Mouse (Mus musculus): Measurements from ENCODE around the gene Rpl27. TPM values are rescaled to one million over a fixed set of nuclear protein-coding genes. Genes with fewer than 3 reads are reported as not detected.

The Rpl27 gene
- total and polyA plus RNA-seq, 3 experiments, result 595 to 2,621 TPM; not detected in 1

DNA sequence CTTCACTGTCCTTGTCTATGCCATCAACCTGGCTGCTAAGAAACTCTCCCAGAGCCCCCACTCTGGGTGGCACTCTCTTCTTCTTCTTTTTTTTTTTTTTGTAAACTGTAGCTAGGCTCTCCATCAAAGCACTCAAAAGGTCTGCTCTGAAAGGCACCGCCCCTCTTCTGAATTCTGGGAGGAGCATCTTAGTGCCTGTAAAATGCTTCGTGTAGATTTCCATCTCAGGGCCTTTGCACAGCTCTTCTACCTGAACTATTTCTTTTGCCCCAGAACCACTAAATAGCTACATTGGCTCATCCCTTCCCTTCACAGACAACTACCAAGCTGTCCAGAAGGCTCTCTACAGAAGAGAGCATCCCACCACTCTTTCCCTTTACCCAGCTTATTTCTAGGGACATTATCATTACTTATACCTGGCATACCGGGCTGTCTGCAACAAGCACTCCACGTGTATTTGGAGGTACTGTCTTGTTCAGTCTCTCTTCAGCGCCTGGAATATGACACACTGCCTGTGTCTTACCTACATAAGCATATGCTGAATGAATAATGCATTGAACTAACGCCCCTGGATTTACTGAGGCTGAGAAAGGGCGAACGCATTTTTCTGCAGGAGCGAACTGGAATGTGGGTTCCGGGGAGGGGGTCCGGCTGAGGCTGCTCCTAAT is 25.5 kb upstream of the Rpl27 start (continued):
- TF ChIP-seq CTCF (IDR thresholded peaks at IDR 0.05 in 2 of 3, conservative IDR thresholded peaks at IDR 0.05 in 1 of 3; ENCODE audit: control insufficient read depth in 1 of 3, insufficient read depth in 1 of 3, low read depth in 2 of 3, low read length in 3 of 3, poor library complexity in 1 of 3, severe bottlenecking in 1 of 3), result no peak
- no peak for TF ChIP-seq MYB (IDR thresholded peaks at IDR 0.05; ENCODE audit: low read depth, low read length)
- no peak; the same call in 1 of the 2 replicates for TF ChIP-seq MYC (IDR thresholded peaks at IDR 0.05; ENCODE audit: low read depth, low read length)
- TF ChIP-seq USF2 (IDR thresholded peaks at IDR 0.05; ENCODE audit: borderline replicate concordance in 1 of 2, insufficient read depth in 1 of 2, low read depth in 1 of 2, low read length in 2 of 2), result no peak
- TF ChIP-seq NELFE (IDR thresholded peaks at IDR 0.05; ENCODE audit: low read depth, low read length), result peak; percentile 56; the same call in 1 of the 2 replicates
- TF ChIP-seq ZC3H11A (IDR thresholded peaks at IDR 0.05; ENCODE audit: low read depth, low read length), result no peak
- no peak for TF ChIP-seq EP300 (IDR thresholded peaks at IDR 0.05; ENCODE audit: low read depth in 1 of 2, low read length in 2 of 2)
- TF ChIP-seq ZMIZ1 (IDR thresholded peaks at IDR 0.05; ENCODE audit: low read depth, low read length), result no peak
- no peak for TF ChIP-seq MAFK (IDR thresholded peaks at IDR 0.05; ENCODE audit: borderline replicate concordance, low read depth, low read length)
- TF ChIP-seq MXI1 (IDR thresholded peaks at IDR 0.05; ENCODE audit: low read depth, low read length), result no peak
- no peak for TF ChIP-seq BHLHE40 (IDR thresholded peaks at IDR 0.05; ENCODE audit: borderline replicate concordance, low read depth, low read length)

- Histone ChIP-seq H3K36me3 (ENCODE audit: control insufficient read depth in 1 of 2, insufficient read depth in 2 of 2, low read length in 2 of 2) (peaks cover 2 to 19% of the 10 kb centered on the region in 2 experiments), H3K79me2 (ENCODE audit: control insufficient read depth, insufficient read depth, low read length, poor library complexity) (peaks cover 12% of the 10 kb centered on the region), H3K4me1 (ENCODE audit: control insufficient read depth in 1 of 2, insufficient read depth in 2 of 2, low read length in 2 of 2) (peaks cover 8 to 12% of the 10 kb centered on the region in 2 experiments), H3K27me3 (ENCODE audit: control insufficient read depth in 1 of 2, insufficient read depth in 2 of 2, low read length in 2 of 2) (no peaks in the 10 kb centered on the region), H3K27ac (ENCODE audit: control insufficient read depth, low read depth, low read length) (peak within 1 kb of the TSS; percentile 85), H3K9ac (ENCODE audit: control insufficient read depth, low read depth, low read length, poor library complexity, severe bottlenecking) (peak within 1 kb of the TSS; percentile 95), H3K4me3 (ENCODE audit: control insufficient read depth in 1 of 2, insufficient read depth in 1 of 2, low read depth in 2 of 2, low read length in 2 of 2) (peak within 1 kb of the TSS; percentile 86 to 89), H3K9me3 (replicated peaks; ENCODE audit: insufficient read depth, low read length) (no peaks in the 10 kb centered on the region)
- DNase-seq (ENCODE audit: low read depth, low spot score), result peak; percentile 96
- TF ChIP-seq NELFE (IDR thresholded peaks at IDR 0.05; ENCODE audit: low read depth, low read length), result peak; percentile 62; the same call in 1 of the 2 replicates
- no peak for TF ChIP-seq RCOR1 (IDR thresholded peaks at IDR 0.05; ENCODE audit: low read depth, low read length)
- peak; percentile 90 for TF ChIP-seq HCFC1 (IDR thresholded peaks at IDR 0.05; ENCODE audit: low read depth, low read length)
- no peak; the same call in 1 of the 2 replicates for TF ChIP-seq ZNF384 (IDR thresholded peaks at IDR 0.05; ENCODE audit: low read depth, low read length)
- TF ChIP-seq JUND (IDR thresholded peaks at IDR 0.05; ENCODE audit: low read depth, low read length), result 0 out of 2 replicates have a peak, but pooled peaks have one; percentile 8
- peak; percentile 36; the same call in 1 of the 2 replicates for TF ChIP-seq ETS1 (IDR thresholded peaks at IDR 0.05; ENCODE audit: low read depth, low read length)
- no peak for TF ChIP-seq ZKSCAN1 (IDR thresholded peaks at IDR 0.05; ENCODE audit: low read depth, low read length)
- TF ChIP-seq CHD1 (IDR thresholded peaks at IDR 0.05; ENCODE audit: low read depth, low read length), result no peak; the same call in 1 of the 2 replicates
- TF ChIP-seq MAZ (IDR thresholded peaks at IDR 0.05; ENCODE audit: low read depth, low read length), result 0 out of 2 replicates have a peak, but pooled peaks have one; percentile 15
- peak; percentile 85; the same call in 1 of the 2 replicates for TF ChIP-seq TBP (IDR thresholded peaks at IDR 0.05; ENCODE audit: low read depth, low read length)
- peak; percentile 94; the same call in 1 of the 2 replicates for TF ChIP-seq E2F4 (IDR thresholded peaks at IDR 0.05; ENCODE audit: borderline replicate concordance, low read depth, low read length)
- no peak; the same call in 1 of the 2 replicates for TF ChIP-seq UBTF (IDR thresholded peaks at IDR 0.05; ENCODE audit: borderline replicate concordance, insufficient read depth, low read depth, low read length)
- TF ChIP-seq SMC3 (IDR thresholded peaks at IDR 0.05; ENCODE audit: low read depth, low read length), result no peak
- TF ChIP-seq GABPA (IDR thresholded peaks at IDR 0.05; ENCODE audit: low read depth, low read length), result no peak
- no peak for TF ChIP-seq ZC3H11A (IDR thresholded peaks at IDR 0.05; ENCODE audit: low read depth, low read length)
- TF ChIP-seq MAFK (IDR thresholded peaks at IDR 0.05; ENCODE audit: borderline replicate concordance, low read depth, low read length), result no peak
- peak; percentile 69 to 77 for TF ChIP-seq POLR2A (IDR thresholded peaks at IDR 0.05; ENCODE audit: control insufficient read depth in 1 of 2, insufficient read depth in 1 of 2, low read depth in 1 of 2, low read length in 2 of 2, poor library complexity in 1 of 2)
- TF ChIP-seq ZMIZ1 (IDR thresholded peaks at IDR 0.05; ENCODE audit: low read depth, low read length), result peak; percentile 78; the same call in 1 of the 2 replicates
- TF ChIP-seq MYB (IDR thresholded peaks at IDR 0.05; ENCODE audit: low read depth, low read length), result no peak
- no peak for TF ChIP-seq CHD2 (IDR thresholded peaks at IDR 0.05; ENCODE audit: low read length)
- TF ChIP-seq CTCF (IDR thresholded peaks at IDR 0.05 in 2 of 3, conservative IDR thresholded peaks at IDR 0.05 in 1 of 3; ENCODE audit: control insufficient read depth in 1 of 3, insufficient read depth in 1 of 3, low read depth in 2 of 3, low read length in 3 of 3, poor library complexity in 1 of 3, severe bottlenecking in 1 of 3), result peak in 1 of 3 experiments; percentile 2; a peak in 1 of 6 replicates
- peak; percentile 75 for TF ChIP-seq NRF1 (IDR thresholded peaks at IDR 0.05; ENCODE audit: insufficient read depth, low read depth, low read length, poor library complexity, severe bottlenecking)
- TF ChIP-seq BHLHE40 (IDR thresholded peaks at IDR 0.05; ENCODE audit: borderline replicate concordance, low read depth, low read length), result no peak
- TF ChIP-seq MEF2A (IDR thresholded peaks at IDR 0.05; ENCODE audit: extremely low read depth, insufficient replicate concordance, low read depth, low read length, poor library complexity, severe bottlenecking), result no peak
- TF ChIP-seq SIN3A (IDR thresholded peaks at IDR 0.05; ENCODE audit: low read length), result peak; percentile 86
Observed at GRCm38 (mm10) chr11:101417101-101417855, 24.8 kb upstream of the Rpl27 start, which contains the start of gene Aarsd1. TSS of gene Aarsd1 (minus strand) at chr11:101417615.

Measured in MEL (cell line).